Mouse (Mus musculus) megakaryocyte, embryonic 14.5 days (primary cell): ENCODE results near the gene Hoxd10.

Experiments
- FLI1 ChIP-seq: IDR thresholded peaks from 2 replicates; pipeline ENCODE4 v1.6.1; 2012; ENCODE audit warnings: low read length, inconsistent platforms, mixed read lengths
- GATA1 ChIP-seq: IDR thresholded peaks from 3 replicates; pipeline ENCODE4 v1.6.1; 2012; ENCODE audit warnings: mixed read lengths, low read length, inconsistent platforms, borderline replicate concordance

DNA sequence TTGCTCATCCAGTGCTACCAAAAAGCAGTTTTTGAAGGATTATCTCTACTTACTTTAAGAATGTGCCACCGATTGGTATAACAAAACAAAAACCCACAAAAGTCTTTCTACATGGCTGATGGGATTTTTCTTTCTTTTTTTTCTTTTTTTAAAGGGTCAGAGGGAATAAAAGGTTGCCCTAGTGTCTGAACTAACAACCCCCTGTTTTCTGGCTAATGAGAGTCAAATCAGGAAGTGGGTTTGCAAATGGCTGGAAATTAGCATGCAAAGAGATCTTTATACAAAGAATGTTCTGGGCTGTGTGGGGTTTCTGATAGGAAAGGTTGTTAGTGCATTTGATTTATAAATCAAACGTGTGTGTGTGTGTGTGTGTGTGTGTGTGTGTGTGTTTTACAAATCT lies 28.7 kb downstream of the Hoxd10 start:
- TF ChIP-seq GATA1 (no peak), FLI1 (no peak)
